Mouse (Mus musculus) embryonic fibroblast, embryonic 13.5 days (primary cell): ENCODE measurements around the gene Lif.

ENCODE experiments used
- CTCF ChIP-seq: IDR thresholded peaks from 2 replicates; pipeline ENCODE4 v1.5.1; 2011; ENCODE audit warnings: mild to moderate bottlenecking, control low read depth, low read length, moderate library complexity, borderline replicate concordance; ENCODE audit not compliant: insufficient read depth
- POLR2A ChIP-seq: IDR thresholded peaks from 2 replicates; pipeline ENCODE4 v1.6.1; 2011; ENCODE audit warnings: low read depth, mild to moderate bottlenecking, control low read depth, low read length, moderate library complexity

- TF ChIP-seq CTCF (no peak), POLR2A (no peak)
Measured at GRCm38 (mm10) chr11:4228463-4228862, 28.9 kb upstream of the Lif start.
